Mouse (Mus musculus): Measurements from ENCODE around the gene Gm13889. TPM values are rescaled to one million over a fixed set of nuclear protein-coding genes. Genes with fewer than 3 reads are reported as not detected.

The Gm13889 gene
- total and polyA plus RNA-seq, 2 experiments from 2014 or later = 9.0 to 41.6 TPM

DNA sequence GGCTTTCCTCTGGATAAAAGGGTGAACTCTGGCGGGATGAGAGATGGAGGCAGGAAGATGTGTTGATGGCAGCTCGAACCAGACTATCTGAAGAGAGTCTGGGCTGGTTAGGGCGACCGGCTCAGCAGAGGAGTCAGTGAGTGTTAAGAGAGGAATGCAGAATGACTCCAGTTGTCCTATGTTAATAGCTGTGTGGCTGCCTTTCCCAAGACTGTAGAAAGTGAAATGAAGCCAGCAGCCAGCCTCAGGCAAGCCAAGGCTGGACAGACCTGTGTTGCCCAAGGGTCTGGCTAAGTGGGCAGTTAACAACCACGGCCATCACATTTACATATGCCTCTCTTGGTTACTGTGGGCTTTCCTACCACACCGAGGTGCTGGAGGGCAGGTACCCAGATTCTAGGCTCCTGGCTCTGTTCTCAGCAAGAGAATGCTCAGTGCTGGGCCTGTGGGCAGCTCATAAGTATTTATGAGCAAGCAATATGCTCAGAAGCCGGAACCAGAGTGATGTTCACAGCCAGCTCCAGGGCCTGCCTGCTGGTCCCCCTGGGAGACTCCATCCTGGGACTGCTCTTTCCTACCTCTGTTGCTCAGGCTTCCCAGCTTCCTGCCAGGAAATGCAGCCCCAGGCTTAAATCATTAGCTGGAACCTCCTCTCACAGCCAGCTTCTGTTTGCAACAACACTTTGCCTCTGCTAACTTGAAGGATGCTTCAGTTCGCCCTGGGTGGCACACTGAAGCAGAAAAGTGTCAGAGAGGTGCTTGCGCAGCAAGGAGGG, 49.3 kb downstream of the Gm13889 start:
- Histone ChIP-seq H3K36me3 (replicated peaks; ENCODE audit: control insufficient read depth, insufficient read depth, low read length) (no peaks in the 10 kb centered on the region), H3K9ac (replicated peaks; ENCODE audit: low read depth, low read length) (no peak overlapping the region), H3K9me3 (replicated peaks; ENCODE audit: control insufficient read depth, low read length) (no peaks in the 10 kb centered on the region), H3K27me3 (ENCODE audit: control insufficient read depth, insufficient read depth, low read length) (no peaks in the 10 kb centered on the region), H3K27ac (ENCODE audit: low read depth) (peak overlapping the region; percentile 25; the same call in 1 of the 2 replicates), H3K4me2 (ENCODE audit: low read depth, low read length) (no peak overlapping the region), H3K4me3 (ENCODE audit: low read depth, low read length) (no peak overlapping the region), H3K4me1 (ENCODE audit: control insufficient read depth, insufficient read depth) (peaks cover 10% of the 10 kb centered on the region)
- no peak for TF ChIP-seq EP300 (IDR thresholded peaks at IDR 0.05; ENCODE audit: low read depth)
- DNase-seq (ENCODE audit: low spot score) (no peak), ATAC-seq (ENCODE audit: insufficient read depth, low read depth) (no peak)
- 42% methylated on average over 9 of the region's 9 CpGs for WGBS

DNA sequence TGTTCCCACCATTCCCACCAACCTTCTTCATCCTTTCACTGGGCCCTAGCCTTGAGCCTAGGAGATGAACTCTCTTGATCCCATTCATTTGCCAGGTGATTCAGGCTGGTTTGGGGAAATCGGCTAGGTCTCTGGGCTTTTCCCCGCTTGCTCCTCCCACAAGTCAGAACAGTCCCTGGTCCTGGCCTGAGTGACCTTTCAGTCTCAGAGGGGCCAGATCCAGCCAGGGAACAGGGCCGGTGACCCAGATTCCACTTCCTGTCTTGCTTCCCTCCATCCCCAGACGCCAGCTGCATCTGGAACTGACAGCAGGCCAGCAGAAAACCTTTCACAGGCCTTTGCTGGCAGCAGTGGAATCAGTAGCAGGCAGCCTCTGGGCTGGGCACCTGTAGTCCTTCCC, 50.7 kb downstream of the Gm13889 start:
- TF ChIP-seq CTCF (IDR thresholded peaks at IDR 0.05; ENCODE audit: low read depth) (no peak), EP300 (IDR thresholded peaks at IDR 0.05; ENCODE audit: low read depth) (no peak)
- Histone ChIP-seq H3K27ac (ENCODE audit: low read depth) (no peak overlapping the region), H3K4me1 (ENCODE audit: control insufficient read depth, insufficient read depth) (peaks cover 10% of the 10 kb centered on the region), H3K4me3 (ENCODE audit: low read depth, low read length) (no peak overlapping the region), H3K4me2 (ENCODE audit: low read depth, low read length) (no peak overlapping the region), H3K27me3 (ENCODE audit: control insufficient read depth, insufficient read depth, low read length) (no peaks in the 10 kb centered on the region), H3K9me3 (replicated peaks; ENCODE audit: control insufficient read depth, low read length) (no peaks in the 10 kb centered on the region), H3K9ac (replicated peaks; ENCODE audit: low read depth, low read length) (no peak overlapping the region), H3K36me3 (replicated peaks; ENCODE audit: control insufficient read depth, insufficient read depth, low read length) (no peaks in the 10 kb centered on the region)
- WGBS = 40% methylated on average over 4 of the region's 4 CpGs
- DNase-seq (ENCODE audit: low spot score) = no peak
- no peak for ATAC-seq (ENCODE audit: insufficient read depth, low read depth)

Other genes with a start within 250 kb of the Gm13889 start
- gene Ext2, start 134.6 kb downstream of the Gm13889 start, total RNA-seq (2014; rRNA removed; ENCODE audit: low replicate concordance) = 32.8 TPM in 2 replicates
- gene Ext2, start 134.6 kb downstream of the Gm13889 start, polyA plus RNA-seq (2015; fragmentation: Nextera tagmentation; extraction: Ambion mirVana) = 38.2 and 40.3 TPM in 2 replicates
- gene Accs, start 107.3 kb downstream of the Gm13889 start, total RNA-seq (2014; rRNA removed; ENCODE audit: low replicate concordance) = 8.4 and 42.5 TPM in 2 replicates
- gene Accs, start 107.3 kb downstream of the Gm13889 start, polyA plus RNA-seq (2015; fragmentation: Nextera tagmentation; extraction: Ambion mirVana) = 6.1 and 6.2 TPM in 2 replicates
- gene Accsl, start 88.0 kb downstream of the Gm13889 start, total RNA-seq (2014; rRNA removed; ENCODE audit: low replicate concordance) = not detected in 2 replicates
- 0.08 TPM in 1 of 2 replicates, not detected in the other for gene Accsl, start 88.0 kb downstream of the Gm13889 start, polyA plus RNA-seq (2015; fragmentation: Nextera tagmentation; extraction: Ambion mirVana)
- not detected in 2 replicates for gene Gm27027, start 39.2 kb upstream of the Gm13889 start, total RNA-seq (2014; rRNA removed; ENCODE audit: low replicate concordance)
- not detected in 2 replicates for gene Gm27027, start 39.2 kb upstream of the Gm13889 start, polyA plus RNA-seq (2015; fragmentation: Nextera tagmentation; extraction: Ambion mirVana)
- gene Alkbh3, start 53.6 kb upstream of the Gm13889 start, total RNA-seq (2014; rRNA removed; ENCODE audit: low replicate concordance) = 104 and 123 TPM in 2 replicates
- gene Alkbh3, start 53.6 kb upstream of the Gm13889 start, polyA plus RNA-seq (2015; fragmentation: Nextera tagmentation; extraction: Ambion mirVana) = 86.9 and 96.8 TPM in 2 replicates
- gene Hsd17b12, start 200.8 kb upstream of the Gm13889 start, total RNA-seq (2014; rRNA removed; ENCODE audit: low replicate concordance) = 24.1 and 27.7 TPM in 2 replicates
- 37.7 and 40.1 TPM in 2 replicates for gene Hsd17b12, start 200.8 kb upstream of the Gm13889 start, polyA plus RNA-seq (2015; fragmentation: Nextera tagmentation; extraction: Ambion mirVana)

All from heart, postnatal 0 days (tissue).